Mouse (Mus musculus): ENCODE data around the gene Actr5.

DNA sequence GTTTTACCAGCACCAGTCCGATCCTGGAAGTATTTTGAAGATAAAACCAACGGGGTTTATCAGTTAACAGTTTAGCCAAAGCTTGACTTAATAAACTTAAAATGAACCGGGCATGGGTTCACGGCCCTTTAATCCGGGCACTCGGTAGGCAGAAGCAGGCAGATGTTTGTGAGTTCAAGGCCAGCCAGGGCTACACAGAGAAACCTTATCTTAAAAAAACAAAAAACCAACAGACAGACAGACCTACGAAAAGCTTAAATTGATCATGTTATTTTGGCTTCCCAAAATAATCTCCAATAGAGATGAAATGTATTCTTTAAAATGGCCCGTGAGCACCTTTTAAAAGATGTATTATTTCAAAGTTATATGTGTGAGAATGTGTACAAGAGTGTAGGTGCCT lies 1.0 kb downstream of the Actr5 start:
- TF ChIP-seq CTCF (IDR thresholded peaks at IDR 0.05; ENCODE audit: low read depth, low read length) (no peak), POLR2A (IDR thresholded peaks at IDR 0.05; ENCODE audit: borderline replicate concordance, low read depth, low read length) (no peak)
